Mouse (Mus musculus) limb, embryonic 14.5 days (tissue): ENCODE data around the gene Galnt13. TPM values are rescaled to one million over a fixed set of nuclear protein-coding genes. Genes with fewer than 3 reads are reported as not detected.

Source experiments
- ATAC-seq: fragments of 200-750 bp; cut with Nextera tagmentation; 2 replicates; pipeline ENCODE4 v1.8.0; 2017; ENCODE audit warnings: low read depth, moderate number of reproducible peaks, moderate TSS enrichment; ENCODE audit not compliant: low FRiP score
- DNase-seq: peaks from one replicate; pipeline ENCODE4 v3.0.0-alpha.2; 2015; ENCODE audit warnings: low spot score
- H3K27ac ChIP-seq: fragments of 300-500 bp; sonication (generic); replicated peaks from 2 replicates; pipeline ENCODE4 v1.5.1; 2014; ENCODE audit warnings: low read depth, mild to moderate bottlenecking, low read length, moderate library complexity, mixed read lengths
- H3K27me3 ChIP-seq: fragments of 300-500 bp; sonication (generic); 2 replicates; pipeline ENCODE4 v1.6.1; 2014; ENCODE audit warnings: low read length, mixed read lengths; ENCODE audit not compliant: control insufficient read depth, insufficient read depth
- H3K36me3 ChIP-seq: fragments of 300-500 bp; sonication (generic); 2 replicates; pipeline ENCODE4 v1.6.1; 2014; ENCODE audit warnings: mild to moderate bottlenecking, low read length, moderate library complexity, mixed read lengths; ENCODE audit not compliant: control insufficient read depth, insufficient read depth
- H3K4me1 ChIP-seq: fragments of 300-500 bp; sonication (generic); 2 replicates; pipeline ENCODE4 v1.6.1; 2014; ENCODE audit warnings: antibody characterized with exemption, low read length, mixed read lengths; ENCODE audit not compliant: control insufficient read depth, insufficient read depth
- H3K4me2 ChIP-seq: fragments of 300-500 bp; sonication (generic); replicated peaks from 2 replicates; pipeline ENCODE4 v1.6.1; 2014; ENCODE audit warnings: low read depth, mild to moderate bottlenecking, low read length, moderate library complexity; ENCODE audit not compliant: severe bottlenecking
- H3K4me3 ChIP-seq: fragments of 300-500 bp; sonication (generic); replicated peaks from 2 replicates; pipeline ENCODE4 v1.5.1; 2014; ENCODE audit warnings: low read length
- H3K9ac ChIP-seq: fragments of 300-500 bp; sonication (generic); 2 replicates; pipeline ENCODE4 v1.6.1; 2014; ENCODE audit warnings: mild to moderate bottlenecking, low read depth, low read length, moderate library complexity; ENCODE audit not compliant: severe bottlenecking
- H3K9me3 ChIP-seq: fragments of 300-500 bp; sonication (generic); 2 replicates; pipeline ENCODE4 v1.6.1; 2016; ENCODE audit warnings: low read length; ENCODE audit not compliant: control insufficient read depth
- POLR2A ChIP-seq: fragments of 200-500 bp; IDR thresholded peaks from 2 replicates; pipeline ENCODE4 v1.8.0; 2012; ENCODE audit warnings: inconsistent platforms, mild to moderate bottlenecking, moderate library complexity, borderline replicate concordance; ENCODE audit not compliant: insufficient read depth, insufficient read length; ENCODE audit errors: extremely low read depth
- WGBS: fragments of 180-500 bp; shearing (Covaris S2); extraction: QIAGEN DNeasy Blood & Tissue Kit; methylation state at CpG from one replicate; pipeline ENCODE4 v1.1.7; 2014; 5-methylcytosine and 5-hydroxymethylcytosine counted together
- polyA plus RNA-seq, 2 experiments: library from polyadenylated mRNA; depleted of rRNA in 1 of 2; stranded (reverse) in 1 of 2; unstranded in 1 of 2; fragments of >200 nt; fragmentation: Nextera tagmentation in 1 of 2; extraction: Ambion mirVana in 1 of 2; gene quantifications; 2 replicates each; pipeline versions ENCODE4 v1.2.1 to v1.2.3; 2012 to 2014

The Galnt13 gene
- polyA plus RNA-seq, 2 experiments, result 0.55 to 1.5 TPM

- H3K36me3 ChIP-seq, result no peaks in the 10 kb centered on the region
- DNase-seq (no peak), ATAC-seq (no peak)
- no peak overlapping the region for H3K4me3 ChIP-seq
- no peaks in the 10 kb centered on the region for H3K27me3 ChIP-seq
- H3K27ac ChIP-seq, result no peak overlapping the region
- no peak overlapping the region for H3K9ac ChIP-seq
- no peaks in the 10 kb centered on the region for H3K4me1 ChIP-seq
- no peaks in the 10 kb centered on the region for H3K9me3 ChIP-seq
- TF ChIP-seq POLR2A, result no peak
- WGBS, result 77% methylated on average over 4 of the region's 4 CpGs
- H3K4me2 ChIP-seq, result no peak overlapping the region
Observed at GRCm38 (mm10) chr2:55091495-55091894, 655.4 kb downstream of the Galnt13 start.

GRCm38 (mm10) chr2:55099100-55099499, 663.0 kb downstream of the Galnt13 start:
- ATAC-seq (no peak), DNase-seq (no peak)
- Histone ChIP-seq H3K9ac (no peak overlapping the region), H3K4me1 (no peaks in the 10 kb centered on the region), H3K27ac (no peak overlapping the region), H3K4me3 (no peak overlapping the region), H3K36me3 (no peaks in the 10 kb centered on the region), H3K4me2 (no peak overlapping the region), H3K9me3 (no peaks in the 10 kb centered on the region), H3K27me3 (no peaks in the 10 kb centered on the region)
- no peak for TF ChIP-seq POLR2A
- 85% methylated on average over 1 of the region's 1 CpGs for WGBS

DNA sequence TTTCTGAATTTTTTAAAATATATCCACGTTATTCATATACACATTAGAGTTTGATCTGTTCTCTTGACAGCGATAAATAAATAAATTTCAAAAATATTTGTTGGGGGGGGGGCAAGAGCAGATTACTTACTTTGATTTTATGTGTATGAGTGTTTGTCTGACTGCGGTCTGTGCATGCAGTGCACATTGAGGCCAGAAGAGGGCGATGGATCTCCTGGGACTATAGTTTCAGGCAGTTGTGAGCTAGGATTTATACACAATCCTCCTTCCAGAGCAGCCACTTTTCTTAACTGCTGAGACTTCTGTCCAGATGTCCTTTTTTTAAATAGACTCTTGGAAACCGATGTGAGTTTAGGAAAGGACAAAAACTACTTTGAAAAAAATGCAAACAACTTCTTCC, 665.2 kb downstream of the Galnt13 start:
- no peak for TF ChIP-seq POLR2A
- Histone ChIP-seq H3K4me3 (no peak overlapping the region), H3K9me3 (no peaks in the 10 kb centered on the region), H3K36me3 (no peaks in the 10 kb centered on the region), H3K4me2 (no peak overlapping the region), H3K27me3 (no peaks in the 10 kb centered on the region), H3K27ac (no peak overlapping the region), H3K9ac (no peak overlapping the region), H3K4me1 (no peaks in the 10 kb centered on the region)
- 61% methylated on average over 5 of the region's 5 CpGs for WGBS
- ATAC-seq (no peak), DNase-seq (no peak)

DNA sequence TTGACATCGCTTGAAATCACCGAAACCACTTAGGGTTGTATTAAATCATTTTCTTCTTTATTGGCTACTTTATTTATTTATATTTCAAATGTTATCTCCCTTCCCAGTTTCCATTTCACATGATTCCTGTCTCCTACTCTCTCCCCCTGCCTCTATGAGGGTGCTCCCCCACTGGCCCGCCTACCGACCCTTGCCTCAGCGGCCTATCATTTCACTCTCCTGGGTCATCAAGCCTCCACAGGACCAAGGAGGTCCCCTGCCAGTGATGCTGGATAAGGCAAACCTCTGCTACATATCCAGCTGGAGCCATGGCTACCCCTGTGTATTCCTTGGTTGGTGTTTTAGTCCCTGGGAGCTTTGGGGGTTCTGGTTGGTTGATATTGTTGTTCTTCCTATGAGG, 667.4 kb downstream of the Galnt13 start:
- Histone ChIP-seq H3K4me3 (no peak overlapping the region), H3K36me3 (no peaks in the 10 kb centered on the region), H3K27ac (no peak overlapping the region), H3K4me1 (no peaks in the 10 kb centered on the region), H3K9me3 (no peaks in the 10 kb centered on the region), H3K4me2 (no peak overlapping the region), H3K9ac (no peak overlapping the region), H3K27me3 (no peaks in the 10 kb centered on the region)
- no peak for TF ChIP-seq POLR2A
- DNase-seq, result no peak
- 93% methylated on average over 5 of the region's 5 CpGs for WGBS
- ATAC-seq, result no peak

DNA sequence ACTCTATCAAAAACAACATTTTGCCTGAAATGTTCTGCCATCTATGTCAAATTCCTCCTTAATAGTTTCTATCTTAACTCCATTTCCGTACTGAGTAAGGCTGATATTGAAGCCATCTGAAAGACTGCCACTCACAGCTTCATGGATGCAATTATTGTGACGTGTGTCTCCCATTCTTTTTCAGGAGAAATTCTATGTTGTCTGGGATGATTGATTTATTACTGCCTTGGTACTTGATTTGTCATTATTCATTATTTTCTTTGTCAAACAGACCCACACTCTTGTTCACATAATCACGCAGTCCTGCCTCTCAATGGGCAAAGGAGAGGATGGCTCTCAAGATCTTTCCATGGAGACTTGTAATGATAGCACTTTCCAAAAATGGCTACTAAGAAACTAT, 671.7 kb downstream of the Galnt13 start:
- no peaks in the 10 kb centered on the region for H3K36me3 ChIP-seq
- no peak overlapping the region for H3K4me3 ChIP-seq
- H3K4me2 ChIP-seq, result no peak overlapping the region
- H3K9ac ChIP-seq, result no peak overlapping the region
- 78% methylated on average over 3 of the region's 3 CpGs for WGBS
- ATAC-seq (no peak), DNase-seq (no peak)
- no peaks in the 10 kb centered on the region for H3K4me1 ChIP-seq
- no peak overlapping the region for H3K27ac ChIP-seq
- TF ChIP-seq POLR2A, result no peak
- H3K27me3 ChIP-seq, result no peaks in the 10 kb centered on the region
- no peaks in the 10 kb centered on the region for H3K9me3 ChIP-seq

- no peak overlapping the region for H3K4me2 ChIP-seq
- TF ChIP-seq POLR2A, result no peak
- H3K27me3 ChIP-seq, result no peaks in the 10 kb centered on the region
Observed at GRCm38 (mm10) chr2:55153089-55153488, 717.0 kb downstream of the Galnt13 start.

More at GRCm38 (mm10) chr2:55153089-55153488, 717.0 kb downstream of the Galnt13 start:
- H3K36me3 ChIP-seq, result no peaks in the 10 kb centered on the region
- no peaks in the 10 kb centered on the region for H3K4me1 ChIP-seq
- DNase-seq (no peak), ATAC-seq (no peak)
- no peak overlapping the region for H3K9ac ChIP-seq
- H3K4me3 ChIP-seq, result no peak overlapping the region
- no peaks in the 10 kb centered on the region for H3K9me3 ChIP-seq
- H3K27ac ChIP-seq, result no peak overlapping the region
